Mouse (Mus musculus) G1E (cell line): ENCODE results near the gene Tnrc18. TPM values are rescaled to one million over a fixed set of nuclear protein-coding genes. Genes with fewer than 3 reads are reported as not detected.

Source experiments
- ATAC-seq: 2 replicates; pipeline ENCODE4 v1.8.0; 2016; ENCODE audit warnings: mild to moderate bottlenecking; ENCODE audit not compliant: insufficient number of reproducible peaks, poor library complexity, low FRiP score, severe bottlenecking; ENCODE audit errors: extremely low read depth
- DNase-seq: peaks from one replicate; pipeline ENCODE4 v3.0.0; 2012; ENCODE audit warnings: low spot score
- H3K27me3 ChIP-seq: 2 replicates; pipeline ENCODE4 v1.6.1; 2012; ENCODE audit warnings: mild to moderate bottlenecking, low read length, inconsistent platforms; ENCODE audit not compliant: insufficient read depth
- H3K36me3 ChIP-seq: replicated peaks from 2 replicates; pipeline ENCODE3; 2012; ENCODE audit warnings: mild to moderate bottlenecking, inconsistent platforms
- H3K4me1 ChIP-seq: 2 replicates; pipeline ENCODE4 v1.6.1; 2012; ENCODE audit warnings: low read depth, low read length, inconsistent platforms, mixed read lengths; ENCODE audit not compliant: insufficient read depth
- H3K4me3 ChIP-seq: 2 replicates; pipeline ENCODE4 v1.5.1; 2012; ENCODE audit warnings: low read depth, mild to moderate bottlenecking, inconsistent platforms, low read length, moderate library complexity, mixed read lengths
- H3K9me3 ChIP-seq: replicated peaks from 2 replicates; pipeline ENCODE4 v1.6.1; 2012; ENCODE audit warnings: inconsistent platforms
- CTCF ChIP-seq: IDR thresholded peaks from 2 replicates; pipeline ENCODE4 v1.5.1; 2012; ENCODE audit warnings: low read depth, low read length, inconsistent platforms, mixed read lengths
- GATA1 ChIP-seq: IDR thresholded peaks from 2 replicates; pipeline ENCODE4 v1.6.1; 2012; ENCODE audit warnings: borderline replicate concordance, low read length, inconsistent platforms, mixed read lengths
- GATA2 ChIP-seq: IDR thresholded peaks from 2 replicates; pipeline ENCODE4 v1.6.1; 2012; ENCODE audit warnings: low read depth, low read length, inconsistent platforms, borderline replicate concordance
- POLR2AphosphoS5 ChIP-seq: IDR thresholded peaks from 2 replicates; pipeline ENCODE4 v1.6.1; 2012; ENCODE audit warnings: low read depth, low read length, inconsistent platforms; ENCODE audit not compliant: insufficient replicate concordance
- TAL1 ChIP-seq: conservative IDR thresholded peaks from 2 replicates; pipeline ENCODE4 v1.6.1; 2012; ENCODE audit warnings: low read depth, low read length, inconsistent platforms, mixed read lengths
- polyA plus RNA-seq: library from polyadenylated mRNA; stranded (reverse); fragments of >175 nt; gene quantifications from 2 replicates; pipeline ENCODE4 v1.2.3, GENCODE M21; 2012
- total RNA-seq, 2 experiments: library from RNA; stranded (forward) in 1 of 2; stranded (reverse) in 1 of 2; fragments of 200-1000 nt in 1 of 2; fragments of >200 nt in 1 of 2; fragmentation: Nextera tagmentation in 1 of 2; gene quantifications; 2 replicates each; pipeline ENCODE4 v1.2.3; 2014 to 2017

Tnrc18 gene
- total and polyA plus RNA-seq, 3 experiments, result 5.4 to 81.6 (median 36.3) TPM

GRCm38 (mm10) chr5:142816031-142816810 is 1.2 kb downstream of the Tnrc18 start:
- peaks cover 55% of the 10 kb centered on the region for H3K4me1 ChIP-seq
- H3K4me3 ChIP-seq, result peak overlapping the region; percentile 73
- TF ChIP-seq GATA2 (no peak), GATA1 (no peak), TAL1 (no peak), POLR2AphosphoS5 (no peak), CTCF (no peak)
- peaks cover 26% of the 10 kb centered on the region for H3K9me3 ChIP-seq
- H3K36me3 ChIP-seq, result peaks cover 4% of the 10 kb centered on the region
- ATAC-seq (no peak), DNase-seq (no peak)
- peaks cover 87% of the 10 kb centered on the region for H3K27me3 ChIP-seq

GRCm38 (mm10) chr5:142815421-142816001 is 2.0 kb downstream of the Tnrc18 start:
- peaks cover 4% of the 10 kb centered on the region for H3K36me3 ChIP-seq
- TF ChIP-seq CTCF (no peak), GATA2 (no peak), GATA1 (no peak), TAL1 (no peak), POLR2AphosphoS5 (no peak)
- peaks cover 52% of the 10 kb centered on the region for H3K4me1 ChIP-seq
- DNase-seq (no peak), ATAC-seq (no peak)
- peaks cover 85% of the 10 kb centered on the region for H3K27me3 ChIP-seq
- H3K4me3 ChIP-seq, result peak overlapping the region; percentile 73
- peaks cover 26% of the 10 kb centered on the region for H3K9me3 ChIP-seq

GRCm38 (mm10) chr5:142814711-142815420 is 2.6 kb downstream of the Tnrc18 start:
- TF ChIP-seq CTCF (no peak), TAL1 (no peak), POLR2AphosphoS5 (no peak), GATA1 (no peak), GATA2 (no peak)
- Histone ChIP-seq H3K4me1 (peaks cover 46% of the 10 kb centered on the region), H3K9me3 (peaks cover 26% of the 10 kb centered on the region), H3K27me3 (peaks cover 81% of the 10 kb centered on the region), H3K36me3 (peaks cover 4% of the 10 kb centered on the region), H3K4me3 (peak overlapping the region; percentile 73)
- DNase-seq (no peak), ATAC-seq (no peak)

GRCm38 (mm10) chr5:142814161-142814651 is 3.3 kb downstream of the Tnrc18 start:
- peaks cover 46% of the 10 kb centered on the region for H3K4me1 ChIP-seq
- peaks cover 4% of the 10 kb centered on the region for H3K36me3 ChIP-seq
- peak overlapping the region; percentile 73; the same call in 1 of the 2 replicates for H3K4me3 ChIP-seq
- ATAC-seq, result no peak
- DNase-seq, result no peak
- peaks cover 26% of the 10 kb centered on the region for H3K9me3 ChIP-seq
- peaks cover 76% of the 10 kb centered on the region for H3K27me3 ChIP-seq
- TF ChIP-seq TAL1 (no peak), CTCF (no peak), GATA2 (no peak), POLR2AphosphoS5 (no peak), GATA1 (no peak)

- Histone ChIP-seq H3K4me1 (peaks cover 44% of the 10 kb centered on the region), H3K36me3 (peaks cover 4% of the 10 kb centered on the region), H3K4me3 (peak overlapping the region; percentile 73; the same call in 1 of the 2 replicates), H3K9me3 (peaks cover 26% of the 10 kb centered on the region), H3K27me3 (peaks cover 73% of the 10 kb centered on the region)
- ATAC-seq, result no peak
- TF ChIP-seq POLR2AphosphoS5, result no peak
- TF ChIP-seq TAL1, result no peak
- TF ChIP-seq CTCF, result no peak
- TF ChIP-seq GATA2, result no peak
- no peak for TF ChIP-seq GATA1
- no peak for DNase-seq
Measured at GRCm38 (mm10) chr5:142813722-142814111, 3.7 kb downstream of the Tnrc18 start.
